ENCODE assay signal across 26 mouse cellular contexts in the genomic region with DNA sequence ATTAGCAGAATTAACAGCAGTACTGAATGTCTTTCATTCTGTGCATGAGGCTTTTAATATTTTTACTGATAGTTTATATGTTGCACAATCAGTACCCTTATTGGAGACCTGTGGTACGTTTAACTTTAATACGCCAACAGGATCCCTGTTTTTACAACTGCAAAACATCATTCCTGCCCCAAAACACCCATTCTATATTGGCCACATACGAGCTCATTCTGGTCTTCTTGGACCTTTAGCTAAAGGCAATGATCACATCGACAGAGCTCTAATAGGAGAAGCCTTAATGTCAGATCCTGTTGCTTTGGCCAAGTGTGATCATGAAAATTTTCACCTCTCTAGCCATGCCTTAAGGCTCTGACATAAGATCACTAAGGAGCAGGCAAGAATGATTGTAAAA. TPM values are rescaled to one million over a fixed set of nuclear protein-coding genes. Genes with fewer than 3 reads are reported as not detected.
"Had no signal": no experiment of that assay in that cellular context is flagged by ENCODE, and none has a peak within 500 bp of the region (broad histone marks: within the 10 kb centered on the region; RNA-seq: fewer than 3 reads in every experiment).

No protein-coding gene starts in this region.

RNA-seq across cellular contexts. Expression of a gene that starts 37.1 kb away (rescaled TPM):
- polyA plus RNA-seq: limb, embryonic 10.5 days; limb, embryonic 11.5 days; limb, embryonic 12.5 days; limb, embryonic 13.5 days; limb, embryonic 14.5 days; limb, embryonic 15.5 days; liver, embryonic 11.5 days; liver, embryonic 12.5 days; liver, embryonic 13.5 days; liver, embryonic 15.5 days; liver, embryonic 16.5 days; lung, embryonic 14.5 days; lung, embryonic 15.5 days; lung, embryonic 16.5 days; lung, postnatal 0 days; macrophage; midbrain, embryonic 10.5 days; midbrain, embryonic 12.5 days; midbrain, embryonic 13.5 days; midbrain, embryonic 14.5 days; midbrain, embryonic 15.5 days; midbrain, embryonic 16.5 days; midbrain, postnatal 0 days; myocyte; neural tube, embryonic 11.5 days; neural tube, embryonic 12.5 days had no signal
